Mouse (Mus musculus) testis, adult 2 months (tissue): Measurements from ENCODE around the gene Prox1. TPM values are rescaled to one million over a fixed set of nuclear protein-coding genes. Genes with fewer than 3 reads are reported as not detected.

Experiments
- H3K27ac ChIP-seq: fragments of 200-500 bp; 2 replicates; pipeline ENCODE4 v1.5.1; 2012; ENCODE audit warnings: low read depth, low read length; ENCODE audit not compliant: control insufficient read depth, insufficient read depth
- H3K27me3 ChIP-seq: fragments of 200-500 bp; 2 replicates; pipeline ENCODE4 v1.6.1; 2012; ENCODE audit warnings: mild to moderate bottlenecking, low read length, moderate library complexity; ENCODE audit not compliant: control insufficient read depth, insufficient read depth
- H3K36me3 ChIP-seq: fragments of 200-500 bp; 2 replicates; pipeline ENCODE4 v1.6.1; 2012; ENCODE audit warnings: mild to moderate bottlenecking, low read length; ENCODE audit not compliant: control insufficient read depth, insufficient read depth
- H3K4me1 ChIP-seq: fragments of 200-500 bp; 2 replicates; pipeline ENCODE4 v1.6.1; 2012; ENCODE audit warnings: low read length; ENCODE audit not compliant: control insufficient read depth, insufficient read depth
- H3K4me3 ChIP-seq: fragments of 200-500 bp; 2 replicates; pipeline ENCODE4 v1.5.1; 2012; ENCODE audit warnings: low read depth, mild to moderate bottlenecking, low read length, moderate library complexity, mixed read lengths; ENCODE audit not compliant: control insufficient read depth
- CTCF ChIP-seq: fragments of 200-500 bp; IDR thresholded peaks from 2 replicates; pipeline ENCODE4 v1.5.1; 2012; ENCODE audit warnings: low read depth, mild to moderate bottlenecking, inconsistent platforms, low read length, moderate library complexity; ENCODE audit not compliant: control insufficient read depth, insufficient read depth, insufficient replicate concordance
- POLR2A ChIP-seq: fragments of 200-500 bp; IDR thresholded peaks from 2 replicates; pipeline ENCODE4 v1.6.1; 2012; ENCODE audit warnings: low read depth, mild to moderate bottlenecking, inconsistent platforms, low read length, moderate library complexity; ENCODE audit not compliant: control insufficient read depth
- polyA plus RNA-seq: library from polyadenylated mRNA; depleted of rRNA; stranded (reverse); fragments of >200 nt; gene quantifications from 2 replicates; pipeline ENCODE4 v1.2.3, GENCODE M21; 2012

Gene Prox1
- polyA plus RNA-seq, 1 experiment = 7.0 TPM

- H3K4me3 ChIP-seq = no peak overlapping the region
- no peaks in the 10 kb centered on the region for H3K4me1 ChIP-seq
- H3K27me3 ChIP-seq = no peaks in the 10 kb centered on the region
- H3K36me3 ChIP-seq = no peaks in the 10 kb centered on the region
- TF ChIP-seq POLR2A (no peak), CTCF (no peak)
- no peak overlapping the region for H3K27ac ChIP-seq
Measured at GRCm38 (mm10) chr1:190155021-190155420, 15.5 kb downstream of the Prox1 start.

DNA sequence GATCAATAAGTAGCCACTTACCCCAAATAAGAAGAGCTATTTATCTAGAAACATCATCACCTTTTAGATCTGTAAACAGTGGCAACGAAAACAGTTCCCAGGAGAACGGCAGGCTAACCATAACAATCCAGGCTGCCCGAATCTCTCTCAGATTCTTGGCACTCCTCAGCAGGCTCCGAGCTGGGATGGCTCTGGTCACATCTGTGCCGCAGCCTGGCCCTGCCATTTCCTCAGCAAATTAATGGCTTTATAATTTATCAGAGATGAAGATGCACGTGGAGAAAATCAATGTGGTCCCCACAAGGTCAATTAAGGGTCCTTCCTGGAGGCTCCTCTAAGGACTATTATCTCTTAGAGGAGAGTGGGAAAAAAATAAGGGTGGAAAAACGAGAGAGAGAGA is 16.2 kb downstream of the Prox1 start:
- Histone ChIP-seq H3K27ac (no peak overlapping the region), H3K4me3 (no peak overlapping the region), H3K36me3 (no peaks in the 10 kb centered on the region), H3K4me1 (no peaks in the 10 kb centered on the region), H3K27me3 (no peaks in the 10 kb centered on the region)
- TF ChIP-seq CTCF (no peak), POLR2A (no peak)

GRCm38 (mm10) chr1:190152603-190153002 is 17.9 kb downstream of the Prox1 start:
- H3K4me1 ChIP-seq = no peaks in the 10 kb centered on the region
- no peaks in the 10 kb centered on the region for H3K27me3 ChIP-seq
- H3K4me3 ChIP-seq = no peak overlapping the region
- no peaks in the 10 kb centered on the region for H3K36me3 ChIP-seq
- H3K27ac ChIP-seq = no peak overlapping the region
- no peak for TF ChIP-seq POLR2A
- no peak for TF ChIP-seq CTCF

DNA sequence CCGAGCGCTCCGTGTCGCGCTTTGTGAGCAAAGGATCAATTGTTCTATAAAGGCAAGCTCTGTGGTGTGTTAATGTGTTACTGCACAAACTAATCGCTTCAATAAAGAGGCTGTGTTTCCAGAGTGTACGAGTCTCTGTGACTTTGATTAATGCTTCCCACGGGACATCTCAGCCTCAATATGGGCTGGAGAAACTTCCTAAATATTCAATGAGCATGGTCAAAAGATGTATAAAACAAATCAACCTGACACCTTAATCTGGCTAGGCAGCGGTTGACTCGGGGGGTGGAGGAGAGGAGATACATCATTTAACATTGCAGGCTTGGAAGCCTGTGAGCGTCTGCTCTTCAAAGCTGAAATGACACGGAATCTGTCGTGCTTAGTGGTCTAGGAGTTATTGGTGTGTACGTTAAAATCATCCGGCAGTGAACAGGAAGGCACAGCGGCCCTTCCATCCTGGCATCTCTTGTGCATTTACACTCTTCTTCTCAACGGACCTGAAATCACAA is 21.2 kb downstream of the Prox1 start:
- Histone ChIP-seq H3K4me3 (no peak overlapping the region), H3K27ac (no peak overlapping the region), H3K4me1 (no peaks in the 10 kb centered on the region), H3K27me3 (no peaks in the 10 kb centered on the region), H3K36me3 (no peaks in the 10 kb centered on the region)
- no peak for TF ChIP-seq POLR2A
- TF ChIP-seq CTCF = no peak

GRCm38 (mm10) chr1:190148661-190149232 is 21.8 kb downstream of the Prox1 start:
- Histone ChIP-seq H3K4me1 (no peaks in the 10 kb centered on the region), H3K27ac (no peak overlapping the region), H3K4me3 (no peak overlapping the region), H3K27me3 (no peaks in the 10 kb centered on the region), H3K36me3 (no peaks in the 10 kb centered on the region)
- TF ChIP-seq CTCF (no peak), POLR2A (no peak)

GRCm38 (mm10) chr1:190147816-190148215 is 22.7 kb downstream of the Prox1 start:
- no peak overlapping the region for H3K27ac ChIP-seq
- H3K4me3 ChIP-seq = no peak overlapping the region
- TF ChIP-seq POLR2A (no peak), CTCF (no peak)
- no peaks in the 10 kb centered on the region for H3K36me3 ChIP-seq
- H3K27me3 ChIP-seq = no peaks in the 10 kb centered on the region
- H3K4me1 ChIP-seq = no peaks in the 10 kb centered on the region

DNA sequence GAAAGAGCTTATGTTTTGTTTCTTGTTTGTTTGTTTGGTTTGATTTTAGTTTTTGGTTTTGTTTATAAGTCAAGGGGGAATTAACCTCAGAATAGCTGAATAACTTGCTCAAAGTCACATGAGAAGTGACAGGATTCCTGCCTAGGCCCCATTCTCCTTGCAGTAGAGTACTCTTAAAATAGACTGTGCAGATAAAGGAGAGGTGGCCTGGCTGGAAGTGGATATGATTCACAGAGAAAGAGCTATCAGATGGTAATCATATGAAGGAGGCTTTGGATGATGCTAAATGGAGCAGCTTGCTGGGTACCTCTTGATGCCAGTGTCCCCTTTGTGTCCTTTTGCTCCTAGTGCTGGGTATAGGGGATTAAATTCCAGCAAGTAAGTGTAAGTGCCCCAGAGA is 26.1 kb downstream of the Prox1 start:
- H3K27ac ChIP-seq = no peak overlapping the region
- no peaks in the 10 kb centered on the region for H3K27me3 ChIP-seq
- no peaks in the 10 kb centered on the region for H3K4me1 ChIP-seq
- no peaks in the 10 kb centered on the region for H3K36me3 ChIP-seq
- TF ChIP-seq CTCF (no peak), POLR2A (no peak)
- no peak overlapping the region for H3K4me3 ChIP-seq
